Mouse (Mus musculus) hindbrain, embryonic 16.5 days (tissue): Measurements from ENCODE around the gene Olfr1393. TPM values are rescaled to one million over a fixed set of nuclear protein-coding genes. Genes with fewer than 3 reads are reported as not detected.

Experiments
- ATAC-seq: fragments of 200-750 bp; cut with Nextera tagmentation; 2 replicates; pipeline ENCODE4 v1.8.0; 2017; ENCODE audit warnings: moderate TSS enrichment, moderate library complexity
- H3K27ac ChIP-seq: fragments of 300-500 bp; sonication (generic); 2 replicates; pipeline ENCODE4 v1.5.1; 2014; ENCODE audit warnings: low read depth, mild to moderate bottlenecking, control low read depth, low read length, moderate library complexity
- H3K27me3 ChIP-seq: fragments of 300-500 bp; sonication (generic); replicated peaks from 2 replicates; pipeline ENCODE4 v1.6.1; 2014; ENCODE audit warnings: low read length; ENCODE audit not compliant: control insufficient read depth, insufficient read depth
- H3K36me3 ChIP-seq: fragments of 300-500 bp; sonication (generic); 2 replicates; pipeline ENCODE4 v1.6.1; 2014; ENCODE audit warnings: mild to moderate bottlenecking, low read length, moderate library complexity, mixed read lengths; ENCODE audit not compliant: control insufficient read depth, insufficient read depth
- H3K4me1 ChIP-seq: fragments of 300-500 bp; sonication (generic); 2 replicates; pipeline ENCODE4 v1.6.1; 2014; ENCODE audit warnings: low read depth, low read length; ENCODE audit not compliant: control insufficient read depth, insufficient read depth
- H3K4me2 ChIP-seq: fragments of 300-500 bp; sonication (generic); 2 replicates; pipeline ENCODE4 v1.6.1; 2014; ENCODE audit warnings: mild to moderate bottlenecking, low read length, control low read depth, moderate library complexity
- H3K4me3 ChIP-seq: fragments of 300-500 bp; sonication (generic); 2 replicates; pipeline ENCODE4 v1.5.1; 2014; ENCODE audit warnings: mild to moderate bottlenecking, low read length, control low read depth, moderate library complexity
- H3K9ac ChIP-seq: fragments of 300-500 bp; sonication (generic); 2 replicates; pipeline ENCODE4 v1.6.1; 2014; ENCODE audit warnings: low read depth, mild to moderate bottlenecking, control low read depth, low read length, moderate library complexity
- H3K9me3 ChIP-seq: fragments of 300-500 bp; sonication (generic); 2 replicates; pipeline ENCODE4 v1.6.1; 2014; ENCODE audit warnings: mild to moderate bottlenecking, low read length, moderate library complexity; ENCODE audit not compliant: control insufficient read depth
- WGBS: fragments of 180-500 bp; shearing (Covaris S2); extraction: QIAGEN DNeasy Blood & Tissue Kit; methylation state at CpG from one replicate; pipeline ENCODE4 v1.1.7; 2014; 5-methylcytosine and 5-hydroxymethylcytosine counted together
- polyA plus RNA-seq: library from polyadenylated mRNA; unstranded; fragments of >200 nt; fragmentation: Nextera tagmentation; extraction: Ambion mirVana; gene quantifications from 2 replicates; pipeline ENCODE4 v1.2.1, GENCODE M21; 2015

Olfr1393 gene
- 0.08 TPM in 1 of 2 replicates, not detected in the other for polyA plus RNA-seq

DNA sequence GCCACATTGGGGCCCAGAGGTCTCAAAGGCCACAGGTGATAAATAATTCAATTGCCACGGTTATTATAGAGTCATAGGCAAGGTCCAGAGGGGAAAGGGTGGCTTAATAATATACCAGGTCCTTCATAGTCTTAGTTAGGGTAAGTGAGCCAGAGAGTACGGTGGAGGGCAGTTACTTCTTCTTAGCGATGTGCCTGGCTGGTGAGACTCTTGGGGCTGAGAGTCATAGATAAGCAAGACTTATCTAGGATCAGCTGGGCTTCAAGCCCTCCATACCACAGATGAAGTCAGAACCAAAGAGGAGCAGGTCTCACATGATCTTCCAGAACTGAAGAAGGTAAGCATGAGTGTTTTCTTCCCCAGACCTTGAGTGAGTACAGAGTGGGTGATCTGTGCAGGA lies at the start of gene Olfr1393:
TSS of gene Olfr1393 (plus strand) at position 83 of the 400 bp plus-strand sequence.
- no peak for ATAC-seq
- Histone ChIP-seq H3K9me3 (no peaks in the 10 kb centered on the region), H3K27ac (no peak within 1 kb of the TSS)

DNA sequence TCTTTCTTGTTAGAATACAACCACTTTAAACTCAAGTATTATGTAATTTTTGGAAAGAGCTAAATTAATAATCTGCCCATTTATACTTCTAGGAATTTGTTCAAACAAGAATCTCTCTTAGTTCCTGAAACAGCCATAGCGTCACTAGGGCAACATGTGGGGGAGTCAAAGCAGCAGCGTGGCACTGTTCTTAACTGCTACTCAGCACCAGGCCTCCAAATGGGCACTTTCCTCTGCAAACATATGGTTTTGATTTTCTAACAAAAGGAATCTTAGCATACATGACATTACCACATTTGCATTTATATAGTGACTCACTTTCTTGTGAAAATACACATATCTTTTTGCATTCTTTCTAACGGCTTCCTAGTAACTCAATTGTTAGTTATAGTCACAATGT lies 45.3 kb upstream of the Olfr1393 start:
- no peak overlapping the region for H3K9ac ChIP-seq
- no peaks in the 10 kb centered on the region for H3K9me3 ChIP-seq
- no peak overlapping the region for H3K27ac ChIP-seq
- H3K27me3 ChIP-seq = no peaks in the 10 kb centered on the region
- no peak overlapping the region for H3K4me2 ChIP-seq
- H3K4me3 ChIP-seq = no peak overlapping the region
- WGBS = 75% methylated on average over 3 of the region's 3 CpGs
- no peak for ATAC-seq
- no peaks in the 10 kb centered on the region for H3K4me1 ChIP-seq
- no peaks in the 10 kb centered on the region for H3K36me3 ChIP-seq

More for the DNA sequence above, at the start of gene Olfr1393:
- WGBS = 85% methylated on average over 3 of the region's 3 CpGs
- Histone ChIP-seq H3K36me3 (no peaks in the 10 kb centered on the region), H3K9ac (no peak within 1 kb of the TSS), H3K4me3 (no peak within 1 kb of the TSS), H3K4me1 (peaks cover 5% of the 10 kb centered on the region; the same call in 1 of the 2 replicates), H3K27me3 (no peaks in the 10 kb centered on the region), H3K4me2 (no peak within 1 kb of the TSS)

DNA sequence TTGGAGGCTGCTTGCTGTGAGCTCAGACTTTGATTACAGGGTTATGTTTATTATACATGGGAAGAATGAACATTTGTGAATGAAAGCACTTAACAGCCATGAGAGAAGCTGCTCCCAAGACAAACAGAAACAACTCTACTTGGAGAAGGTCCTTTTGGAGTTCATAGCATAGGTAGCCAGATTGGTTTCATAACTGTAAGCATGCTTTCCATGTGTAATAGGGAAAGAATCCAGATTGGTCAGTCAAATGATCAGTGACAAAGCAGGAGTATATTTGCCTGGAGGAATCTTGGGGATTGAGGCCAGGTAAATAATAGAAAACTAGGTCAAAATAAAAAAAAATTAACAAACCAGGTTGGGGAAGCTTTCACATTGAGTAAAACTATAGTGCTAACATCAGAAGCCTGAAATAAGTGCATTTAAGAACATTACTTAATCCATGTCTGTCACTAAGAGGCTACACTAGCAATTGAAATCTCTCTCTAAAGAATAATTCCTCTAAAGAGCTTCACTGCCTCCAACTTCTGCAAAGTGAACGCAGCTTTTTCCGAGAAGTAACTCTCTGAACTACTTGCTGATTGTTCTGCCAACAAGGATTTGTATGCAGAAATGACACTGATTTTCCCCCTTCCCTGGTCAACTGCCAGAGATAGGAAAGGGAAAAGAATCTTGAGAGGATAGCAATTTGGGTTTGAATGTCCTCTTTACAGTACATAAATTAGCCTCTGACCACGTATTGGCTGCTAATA lies 42.5 kb upstream of the Olfr1393 start:
- ATAC-seq = no peak
- H3K27ac ChIP-seq = no peak overlapping the region
- no peaks in the 10 kb centered on the region for H3K36me3 ChIP-seq
- 72% methylated on average over 3 of the region's 3 CpGs for WGBS
- no peaks in the 10 kb centered on the region for H3K4me1 ChIP-seq
- no peak overlapping the region for H3K4me3 ChIP-seq
- H3K9ac ChIP-seq = no peak overlapping the region
- no peaks in the 10 kb centered on the region for H3K27me3 ChIP-seq
- no peak overlapping the region for H3K4me2 ChIP-seq
- no peaks in the 10 kb centered on the region for H3K9me3 ChIP-seq

DNA sequence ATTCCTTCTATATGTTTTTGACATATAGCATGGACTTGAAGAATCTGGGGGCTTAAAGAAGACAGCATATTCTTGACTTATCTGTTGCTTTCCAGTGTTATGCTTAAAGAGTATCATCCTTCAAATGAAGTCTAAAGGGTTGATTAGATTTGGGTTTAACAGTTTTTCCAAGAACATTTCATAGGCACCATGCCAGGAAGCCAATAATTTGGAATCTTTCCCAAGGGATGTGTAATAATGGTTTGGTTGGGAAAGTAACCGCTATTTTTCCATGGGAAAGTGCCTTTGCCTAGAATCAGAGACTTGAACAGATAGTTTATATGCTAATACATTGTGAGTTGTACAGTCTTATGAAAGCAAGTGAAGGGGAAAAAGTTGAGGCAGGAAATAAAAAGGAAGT lies 41.2 kb upstream of the Olfr1393 start:
- WGBS = 80% methylated on average over 1 of the region's 1 CpGs

DNA sequence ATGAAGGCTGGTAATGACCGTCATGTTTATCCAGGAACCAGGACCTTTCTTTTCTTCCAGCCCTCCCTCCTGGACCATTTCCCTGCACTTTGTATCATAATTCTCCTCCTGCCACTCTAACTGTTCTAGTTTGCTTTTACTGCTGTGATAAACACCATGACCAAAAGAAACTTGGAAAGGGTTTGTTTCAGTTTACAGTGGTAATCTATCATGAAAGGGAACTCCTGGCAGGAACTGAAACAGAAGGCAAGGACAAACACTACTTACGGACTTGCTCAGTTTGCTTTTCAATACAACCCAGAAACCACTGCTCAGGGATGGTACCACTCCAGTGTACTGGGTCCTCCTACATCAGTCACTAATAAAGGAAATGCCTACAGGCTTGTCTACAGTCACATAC lies 40.6 kb upstream of the Olfr1393 start:
- Histone ChIP-seq H3K4me2 (no peak overlapping the region), H3K9ac (no peak overlapping the region), H3K27ac (no peak overlapping the region), H3K4me1 (no peaks in the 10 kb centered on the region), H3K27me3 (no peaks in the 10 kb centered on the region), H3K9me3 (no peaks in the 10 kb centered on the region), H3K36me3 (no peaks in the 10 kb centered on the region), H3K4me3 (no peak overlapping the region)
- no peak for ATAC-seq
- 83% methylated on average over 2 of the region's 2 CpGs for WGBS

More for the DNA sequence above, 41.2 kb upstream of the Olfr1393 start:
- Histone ChIP-seq H3K9ac (no peak overlapping the region), H3K4me2 (no peak overlapping the region), H3K27me3 (no peaks in the 10 kb centered on the region), H3K36me3 (no peaks in the 10 kb centered on the region), H3K27ac (no peak overlapping the region), H3K4me1 (no peaks in the 10 kb centered on the region), H3K9me3 (no peaks in the 10 kb centered on the region), H3K4me3 (no peak overlapping the region)
- no peak for ATAC-seq

DNA sequence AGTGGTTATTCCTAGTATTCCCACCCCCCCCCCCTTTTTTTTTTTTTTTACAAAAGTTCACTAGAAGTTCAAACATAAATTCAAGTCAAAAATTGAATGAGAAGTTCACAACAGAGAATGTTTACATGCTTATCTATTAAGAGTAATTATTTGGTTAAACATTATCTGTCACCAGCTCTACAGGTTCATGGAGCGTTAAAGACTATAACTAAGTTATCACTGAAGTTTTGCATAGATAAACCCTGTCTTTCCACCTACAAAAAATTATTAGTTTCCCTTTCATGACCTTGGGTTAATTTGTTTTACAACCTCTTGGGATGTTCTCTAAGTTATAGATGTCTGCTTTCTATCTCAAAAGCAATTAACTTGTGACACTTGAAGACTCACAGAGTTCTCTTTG lies 37.8 kb upstream of the Olfr1393 start:
- Histone ChIP-seq H3K9me3 (no peaks in the 10 kb centered on the region), H3K4me3 (no peak overlapping the region)
- WGBS = 93% methylated on average over 1 of the region's 1 CpGs

DNA sequence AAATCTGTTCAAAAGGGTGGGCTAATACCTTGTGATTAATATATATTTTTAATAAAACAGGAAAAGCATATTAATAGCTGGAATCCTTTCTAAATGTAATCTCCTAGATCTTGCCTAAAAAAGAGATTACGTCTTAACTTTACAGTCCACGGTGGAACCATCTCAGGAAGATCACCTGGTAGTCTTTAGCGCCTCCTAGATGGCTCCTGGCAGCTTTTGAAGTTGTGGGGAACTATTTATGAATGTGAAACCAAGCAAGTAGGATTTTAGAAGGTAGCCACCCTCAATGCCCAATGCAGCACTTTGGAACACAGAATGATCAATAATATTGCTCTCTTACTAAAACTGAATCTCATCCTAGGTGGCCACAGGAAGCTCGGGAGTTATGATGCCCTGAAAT lies 37.2 kb upstream of the Olfr1393 start:
- Histone ChIP-seq H3K9me3 (no peaks in the 10 kb centered on the region), H3K4me1 (peaks cover 18% of the 10 kb centered on the region), H3K4me2 (no peak overlapping the region), H3K27ac (no peak overlapping the region), H3K27me3 (no peaks in the 10 kb centered on the region), H3K4me3 (no peak overlapping the region), H3K36me3 (no peaks in the 10 kb centered on the region), H3K9ac (no peak overlapping the region)
- WGBS = 84% methylated on average over 4 of the region's 4 CpGs
- no peak for ATAC-seq

More for the DNA sequence above, 37.8 kb upstream of the Olfr1393 start:
- H3K4me2 ChIP-seq = no peak overlapping the region
- H3K9ac ChIP-seq = no peak overlapping the region
- no peak overlapping the region for H3K27ac ChIP-seq
- no peak for ATAC-seq
- no peaks in the 10 kb centered on the region for H3K36me3 ChIP-seq
- no peaks in the 10 kb centered on the region for H3K27me3 ChIP-seq
- peaks cover 12% of the 10 kb centered on the region for H3K4me1 ChIP-seq

DNA sequence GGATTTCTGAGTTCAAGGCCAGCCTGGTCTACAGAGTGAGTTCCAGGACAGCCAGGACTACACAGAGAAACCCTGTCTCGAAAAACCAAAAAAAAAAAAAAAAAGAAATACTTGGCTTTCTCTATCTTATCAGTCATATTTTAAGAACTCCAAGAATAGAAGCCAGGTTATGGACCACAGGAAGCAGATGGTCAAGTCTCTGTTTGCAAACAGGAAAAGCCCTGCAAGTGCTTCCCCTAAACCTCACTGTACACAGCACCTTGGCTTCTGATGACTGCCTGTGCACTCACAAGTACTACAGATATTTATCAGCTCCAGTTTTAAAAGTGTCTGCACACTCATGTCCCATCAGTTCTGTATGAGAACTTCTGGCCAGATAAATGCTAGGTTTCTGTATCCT lies 36.6 kb upstream of the Olfr1393 start:
- H3K36me3 ChIP-seq = no peaks in the 10 kb centered on the region
- peaks cover 21% of the 10 kb centered on the region for H3K4me1 ChIP-seq
- ATAC-seq = no peak
- H3K9ac ChIP-seq = no peak overlapping the region
- H3K27ac ChIP-seq = no peak overlapping the region
- H3K4me3 ChIP-seq = no peak overlapping the region
- H3K4me2 ChIP-seq = no peak overlapping the region
- WGBS = no CpG with 5 or more reads among the region's 1 CpGs
- H3K27me3 ChIP-seq = no peaks in the 10 kb centered on the region
- no peaks in the 10 kb centered on the region for H3K9me3 ChIP-seq

DNA sequence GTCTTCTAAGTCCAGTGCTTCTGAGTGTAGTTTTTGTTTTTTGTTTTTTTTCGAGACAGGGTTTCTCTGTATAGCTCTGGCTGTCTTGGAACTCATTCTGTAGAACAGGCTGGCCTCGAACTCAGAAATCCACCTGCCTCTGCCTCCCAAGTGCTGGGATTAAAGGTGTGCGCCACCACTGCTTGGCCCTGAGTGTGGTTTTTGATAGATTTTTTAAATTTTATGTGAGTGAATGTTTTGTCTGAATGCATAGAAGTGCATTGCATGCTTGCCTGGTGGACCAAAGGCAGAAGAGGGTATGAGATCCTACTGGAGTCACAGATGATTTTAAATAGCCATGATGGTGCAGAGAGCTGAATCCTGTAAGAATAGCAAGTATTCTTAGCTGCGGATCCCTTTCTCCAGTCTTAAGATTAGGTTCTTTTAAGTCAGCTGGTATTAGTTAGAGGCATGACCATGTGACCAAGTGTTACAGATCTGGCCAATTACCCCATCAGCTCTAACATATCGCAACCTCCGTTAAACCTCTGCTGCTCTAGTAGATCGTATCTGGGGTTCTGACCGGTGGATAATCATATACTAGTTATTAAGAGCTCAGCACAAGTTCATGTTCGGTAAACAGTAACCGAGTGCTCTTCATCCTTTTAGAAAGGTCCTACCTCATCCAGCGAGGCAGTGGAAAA lies 35.0 kb upstream of the Olfr1393 start:
- Histone ChIP-seq H3K4me1 (peaks cover 32% of the 10 kb centered on the region), H3K9ac (peak overlapping the region; percentile 90), H3K9me3 (no peaks in the 10 kb centered on the region), H3K4me2 (peak overlapping the region; percentile 79), H3K27ac (peak overlapping the region; percentile 93), H3K36me3 (no peaks in the 10 kb centered on the region), H3K4me3 (peak overlapping the region; percentile 82), H3K27me3 (no peaks in the 10 kb centered on the region)
- 22% methylated on average over 11 of the region's 11 CpGs for WGBS
- ATAC-seq = peak; percentile 6; the same call in 1 of the 2 replicates
